ENCODE assay signal across 20 mouse cellular contexts in the genomic region with DNA sequence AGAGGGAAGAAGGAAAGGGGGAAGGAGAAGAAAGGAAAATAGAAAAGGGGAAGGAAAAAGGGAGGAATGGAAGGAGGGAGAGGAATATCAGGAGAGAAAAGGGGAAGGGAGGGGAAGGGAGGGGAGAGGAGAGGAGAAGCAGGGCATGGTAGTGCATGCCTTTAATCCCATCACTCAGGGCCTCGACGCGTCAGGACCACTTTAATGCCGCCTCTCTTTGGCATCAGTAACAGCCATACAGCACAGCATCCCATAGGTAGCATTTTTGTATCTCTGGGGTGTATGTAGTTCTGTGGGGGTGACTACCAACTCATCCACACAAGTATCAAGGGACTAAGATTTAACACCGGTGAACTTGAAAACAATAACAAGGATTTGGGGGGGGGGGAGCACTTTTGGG.
"Had no signal": no experiment of that assay in that cellular context is flagged by ENCODE, and none has a peak within 500 bp of the region (broad histone marks: within the 10 kb centered on the region; RNA-seq: fewer than 3 reads in every experiment).

No protein-coding gene starts in this region.

- H3K27me3 ChIP-seq: heart, embryonic 13.5 days; heart, embryonic 15.5 days; hindbrain, embryonic 13.5 days; hindbrain, embryonic 15.5 days; limb, embryonic 13.5 days; limb, embryonic 15.5 days; liver, embryonic 13.5 days; liver, embryonic 15.5 days had no signal

- ATAC-seq: hindbrain, postnatal 0 days had no signal

- H3K4me3 ChIP-seq: heart, adult 2 months; heart, embryonic 13.5 days; heart, embryonic 15.5 days; hindbrain, embryonic 13.5 days; hindbrain, embryonic 15.5 days; limb, embryonic 13.5 days; limb, embryonic 15.5 days; liver, embryonic 13.5 days; liver, embryonic 15.5 days had no signal

- H3K4me2 ChIP-seq: heart, embryonic 11.5 days; heart, embryonic 13.5 days; heart, embryonic 15.5 days; hindbrain, embryonic 13.5 days; hindbrain, embryonic 15.5 days; limb, embryonic 13.5 days; limb, embryonic 15.5 days; liver, embryonic 13.5 days; liver, embryonic 15.5 days had no signal

- H3K27ac ChIP-seq: heart, adult 2 months; heart, embryonic 13.5 days; heart, embryonic 15.5 days; hindbrain, embryonic 13.5 days; hindbrain, embryonic 15.5 days; hindbrain, postnatal 0 days; limb, embryonic 13.5 days; limb, embryonic 15.5 days; liver, embryonic 13.5 days; liver, embryonic 15.5 days had no signal

- H3K36me3 ChIP-seq: heart, embryonic 13.5 days; heart, embryonic 15.5 days; hindbrain, embryonic 13.5 days; hindbrain, embryonic 15.5 days; limb, embryonic 13.5 days; limb, embryonic 15.5 days; liver, embryonic 13.5 days; liver, embryonic 15.5 days had no signal

- H3K9me3 ChIP-seq: heart, embryonic 13.5 days; heart, embryonic 15.5 days; hindbrain, embryonic 13.5 days; hindbrain, embryonic 15.5 days; limb, embryonic 13.5 days; limb, embryonic 15.5 days; liver, embryonic 13.5 days; liver, embryonic 15.5 days had no signal

- H3K4me1 ChIP-seq: heart, embryonic 13.5 days; heart, embryonic 15.5 days; limb, embryonic 15.5 days; liver, embryonic 13.5 days; liver, embryonic 15.5 days had no signal

- DNase-seq: gastrocnemius, postnatal 14 days; gastrocnemius, postnatal 36 days; heart, adult 11 months; heart, adult 2 months; heart, postnatal 14 days; heart, postnatal 36 days; kidney, postnatal 10 days; layer of hippocampus, adult 9-11 months; layer of hippocampus, postnatal 36 days; left cerebral cortex, postnatal 4 days; liver, embryonic 13.5 days had no signal

- H3K9ac ChIP-seq: heart, embryonic 13.5 days; heart, embryonic 15.5 days; hindbrain, embryonic 13.5 days; hindbrain, embryonic 15.5 days; limb, embryonic 13.5 days; limb, embryonic 15.5 days; liver, embryonic 13.5 days; liver, embryonic 15.5 days had no signal
